Mouse (Mus musculus) megakaryocyte, embryonic 14.5 days (primary cell): ENCODE results near the gene Slc22a8.

Experiments used
- FLI1 ChIP-seq: IDR thresholded peaks from 2 replicates; pipeline ENCODE4 v1.6.1; 2012; ENCODE audit warnings: low read length, inconsistent platforms, mixed read lengths
- GATA1 ChIP-seq: IDR thresholded peaks from 3 replicates; pipeline ENCODE4 v1.6.1; 2012; ENCODE audit warnings: mixed read lengths, low read length, inconsistent platforms, borderline replicate concordance

GRCm38 (mm10) chr19:8611358-8612123 lies 20.5 kb downstream of the Slc22a8 start:
- no peak for TF ChIP-seq GATA1
- no peak for TF ChIP-seq FLI1
